Mouse (Mus musculus) heart, embryonic 11.5 days (tissue): Measurements from ENCODE around the gene Aar2. TPM values are rescaled to one million over a fixed set of nuclear protein-coding genes. Genes with fewer than 3 reads are reported as not detected.

ENCODE experiments used
- ATAC-seq: fragments of 200-750 bp; cut with Nextera tagmentation; replicated peaks from 2 replicates; pipeline ENCODE4 v1.8.0; 2017; ENCODE audit warnings: moderate library complexity; ENCODE audit not compliant: insufficient number of reproducible peaks, low FRiP score, low TSS enrichment
- H3K27ac ChIP-seq: fragments of 300-500 bp; sonication (generic); 2 replicates; pipeline ENCODE4 v1.5.1; 2014; ENCODE audit warnings: mild to moderate bottlenecking, low read depth, low read length
- H3K27me3 ChIP-seq: fragments of 300-500 bp; sonication (generic); 2 replicates; pipeline ENCODE4 v1.6.1; 2014; ENCODE audit warnings: mild to moderate bottlenecking, low read length, mixed read lengths; ENCODE audit not compliant: control insufficient read depth, insufficient read depth
- H3K36me3 ChIP-seq: fragments of 300-500 bp; sonication (generic); 2 replicates; pipeline ENCODE4 v1.6.1; 2014; ENCODE audit warnings: mild to moderate bottlenecking, low read length, moderate library complexity, mixed read lengths; ENCODE audit not compliant: control insufficient read depth, insufficient read depth
- H3K4me1 ChIP-seq: fragments of 300-500 bp; sonication (generic); 2 replicates; pipeline ENCODE4 v1.6.1; 2014; ENCODE audit warnings: low read length; ENCODE audit not compliant: control insufficient read depth, insufficient read depth
- H3K4me2 ChIP-seq: fragments of 300-500 bp; sonication (generic); 2 replicates; pipeline ENCODE4 v1.6.1; 2014; ENCODE audit warnings: mild to moderate bottlenecking, moderate library complexity
- H3K4me3 ChIP-seq: fragments of 300-500 bp; sonication (generic); 2 replicates; pipeline ENCODE4 v1.5.1; 2014; ENCODE audit warnings: low read depth, low read length
- H3K9ac ChIP-seq: fragments of 300-500 bp; sonication (generic); 2 replicates; pipeline ENCODE4 v1.6.1; 2014; ENCODE audit warnings: mild to moderate bottlenecking, low read depth, low read length, moderate library complexity
- H3K9me3 ChIP-seq: fragments of 300-500 bp; sonication (generic); replicated peaks from 2 replicates; pipeline ENCODE4 v1.6.1; 2016; ENCODE audit warnings: low read length; ENCODE audit not compliant: control insufficient read depth
- WGBS: fragments of 180-500 bp; shearing (Covaris S2); extraction: QIAGEN DNeasy Blood & Tissue Kit; methylation state at CpG from one replicate; pipeline ENCODE4 v1.1.7; 2014; ENCODE audit not compliant: insufficient replicate concordance; 5-methylcytosine and 5-hydroxymethylcytosine counted together
- polyA plus RNA-seq: library from polyadenylated mRNA; unstranded; fragments of >200 nt; fragmentation: Nextera tagmentation; extraction: Ambion mirVana; gene quantifications from 2 replicates; pipeline ENCODE4 v1.2.1, GENCODE M21; 2014

Aar2 gene
- polyA plus RNA-seq, 1 experiment from 2014 or later = 26.5 TPM

GRCm38 (mm10) chr2:156542410-156542809 lies 5.0 kb upstream of the Aar2 start:
- no peak overlapping the region for H3K27ac ChIP-seq

GRCm38 (mm10) chr2:156543804-156544203 lies 3.6 kb upstream of the Aar2 start:
- Histone ChIP-seq H3K4me2 (no peak overlapping the region), H3K4me3 (no peak overlapping the region), H3K9ac (no peak overlapping the region), H3K4me1 (peaks cover 3% of the 10 kb centered on the region; the same call in 1 of the 2 replicates), H3K27ac (no peak overlapping the region), H3K27me3 (no peaks in the 10 kb centered on the region; the same call in 1 of the 2 replicates), H3K9me3 (no peaks in the 10 kb centered on the region), H3K36me3 (0 out of 2 replicates have a peak, but pooled peaks cover 2% of the 10 kb centered on the region)
- WGBS = 71% methylated on average over 3 of the region's 3 CpGs
- no peak for ATAC-seq

More at GRCm38 (mm10) chr2:156542410-156542809, 5.0 kb upstream of the Aar2 start:
- H3K36me3 ChIP-seq = 0 out of 2 replicates have a peak, but pooled peaks cover 2% of the 10 kb centered on the region
- no peaks in the 10 kb centered on the region; the same call in 1 of the 2 replicates for H3K27me3 ChIP-seq
- no peak overlapping the region for H3K4me2 ChIP-seq
- no peaks in the 10 kb centered on the region for H3K9me3 ChIP-seq
- H3K4me1 ChIP-seq = no peaks in the 10 kb centered on the region
- H3K4me3 ChIP-seq = no peak overlapping the region
- 76% methylated on average over 8 of the region's 8 CpGs for WGBS
- H3K9ac ChIP-seq = no peak overlapping the region
- no peak for ATAC-seq

DNA sequence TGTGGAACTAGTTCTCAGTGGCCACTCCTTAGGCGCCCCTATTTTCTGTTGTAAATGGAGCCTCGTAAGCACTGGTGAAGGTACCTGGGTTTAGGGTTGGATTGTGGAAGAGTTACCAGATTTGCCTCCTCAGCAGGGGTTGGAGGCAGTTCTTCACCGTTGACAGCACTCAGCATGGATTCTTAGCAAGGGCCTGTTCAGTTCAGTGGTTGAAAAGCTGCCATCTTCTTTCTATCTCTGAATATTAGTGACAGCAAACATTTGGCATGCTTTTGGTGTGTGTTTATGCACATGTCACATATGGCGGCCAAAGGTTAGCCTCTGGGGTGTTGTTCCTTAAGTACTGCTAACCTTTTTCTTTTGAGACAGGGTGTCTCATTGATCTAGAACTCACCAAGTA lies 5.0 kb downstream of the Aar2 start:
- no peaks in the 10 kb centered on the region for H3K9me3 ChIP-seq
- peaks cover 11% of the 10 kb centered on the region for H3K36me3 ChIP-seq
- H3K4me3 ChIP-seq = no peak overlapping the region
- H3K27ac ChIP-seq = no peak overlapping the region
- no peak overlapping the region for H3K4me2 ChIP-seq
- 91% methylated on average over 4 of the region's 4 CpGs for WGBS
- peaks cover 3% of the 10 kb centered on the region; the same call in 1 of the 2 replicates for H3K4me1 ChIP-seq
- no peak for ATAC-seq
- H3K9ac ChIP-seq = no peak overlapping the region
- H3K27me3 ChIP-seq = no peaks in the 10 kb centered on the region

- Histone ChIP-seq H3K9me3 (no peaks in the 10 kb centered on the region), H3K27me3 (no peaks in the 10 kb centered on the region), H3K4me1 (peaks cover 4% of the 10 kb centered on the region; the same call in 1 of the 2 replicates), H3K4me3 (no peak overlapping the region), H3K4me2 (no peak overlapping the region), H3K27ac (no peak overlapping the region), H3K9ac (no peak overlapping the region), H3K36me3 (peaks cover 4% of the 10 kb centered on the region)
- WGBS = 14% methylated on average over 2 of the region's 2 CpGs
- ATAC-seq = no peak
Observed at GRCm38 (mm10) chr2:156561808-156562207, 14.4 kb downstream of the Aar2 start.

DNA sequence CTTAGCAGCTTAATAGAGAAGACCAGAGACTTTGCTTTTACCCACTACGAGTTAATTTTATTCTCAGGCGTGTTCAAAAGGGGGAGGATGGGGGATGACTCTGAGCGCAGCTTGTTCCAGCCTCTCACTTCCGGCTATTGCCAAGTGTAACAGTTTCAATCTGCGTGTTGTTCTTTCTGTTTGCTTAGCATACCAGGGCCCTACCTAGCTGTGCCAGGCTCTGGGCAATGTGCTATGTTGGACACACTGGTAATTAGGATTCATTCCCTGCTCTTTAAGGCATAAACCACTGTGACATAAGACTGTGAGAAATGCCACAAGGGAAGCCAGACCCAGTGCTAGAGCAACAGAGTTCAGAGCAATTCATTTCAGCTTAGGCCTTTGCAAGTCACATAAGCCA lies 16.2 kb downstream of the Aar2 start:
- Histone ChIP-seq H3K9me3 (no peaks in the 10 kb centered on the region), H3K36me3 (peaks cover 14% of the 10 kb centered on the region), H3K4me3 (no peak overlapping the region), H3K4me2 (no peak overlapping the region), H3K27me3 (no peaks in the 10 kb centered on the region), H3K27ac (no peak overlapping the region), H3K4me1 (peaks cover 4% of the 10 kb centered on the region; the same call in 1 of the 2 replicates), H3K9ac (no peak overlapping the region)
- WGBS = 83% methylated on average over 5 of the region's 5 CpGs
- ATAC-seq = no peak

DNA sequence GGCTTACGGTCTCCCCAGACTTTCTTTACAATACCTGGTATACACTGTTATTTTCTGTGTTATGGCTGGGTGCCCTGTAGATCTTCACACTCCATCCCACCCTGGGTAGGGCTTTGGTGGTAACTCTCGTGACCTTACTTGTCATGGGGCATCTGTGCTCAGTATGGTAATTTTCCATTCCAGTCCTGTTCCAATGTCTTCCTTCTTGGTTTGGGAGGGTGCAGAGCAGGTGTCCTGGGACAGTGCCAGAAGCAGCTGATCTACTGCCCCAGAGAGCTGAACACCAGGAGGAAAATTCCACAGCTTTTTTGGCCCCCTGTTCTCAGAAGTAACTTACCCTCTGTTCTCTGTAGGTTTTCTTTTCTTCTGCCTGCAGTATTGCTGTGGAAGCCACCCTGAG lies 19.1 kb downstream of the Aar2 start:
- Histone ChIP-seq H3K9me3 (no peaks in the 10 kb centered on the region), H3K9ac (no peak overlapping the region), H3K4me1 (peaks cover 4% of the 10 kb centered on the region; the same call in 1 of the 2 replicates), H3K27me3 (no peaks in the 10 kb centered on the region), H3K4me2 (no peak overlapping the region), H3K4me3 (no peak overlapping the region), H3K36me3 (peaks cover 14% of the 10 kb centered on the region), H3K27ac (no peak overlapping the region)
- no peak for ATAC-seq
- WGBS = 87% methylated on average over 2 of the region's 2 CpGs

- WGBS = 87% methylated on average over 7 of the region's 7 CpGs
- Histone ChIP-seq H3K4me2 (no peak overlapping the region), H3K36me3 (peaks cover 14% of the 10 kb centered on the region), H3K4me3 (no peak overlapping the region), H3K27ac (no peak overlapping the region), H3K4me1 (no peaks in the 10 kb centered on the region), H3K9ac (no peak overlapping the region), H3K9me3 (no peaks in the 10 kb centered on the region), H3K27me3 (no peaks in the 10 kb centered on the region)
- no peak for ATAC-seq
Observed at GRCm38 (mm10) chr2:156568647-156569046, 21.3 kb downstream of the Aar2 start.

- Histone ChIP-seq H3K9ac (no peak overlapping the region), H3K27me3 (no peaks in the 10 kb centered on the region), H3K9me3 (no peaks in the 10 kb centered on the region), H3K4me2 (no peak overlapping the region), H3K36me3 (peaks cover 14% of the 10 kb centered on the region), H3K4me1 (no peaks in the 10 kb centered on the region), H3K27ac (no peak overlapping the region), H3K4me3 (no peak overlapping the region)
- 82% methylated on average over 3 of the region's 3 CpGs for WGBS
- ATAC-seq = no peak
Observed at GRCm38 (mm10) chr2:156569261-156569660, 21.9 kb downstream of the Aar2 start.

GRCm38 (mm10) chr2:156571521-156571920 lies 24.1 kb downstream of the Aar2 start:
- no peak overlapping the region for H3K9ac ChIP-seq
- no peak overlapping the region for H3K27ac ChIP-seq
- no peak for ATAC-seq
- H3K4me2 ChIP-seq = no peak overlapping the region
- WGBS = 73% methylated on average over 6 of the region's 6 CpGs
- peaks cover 1% of the 10 kb centered on the region; the same call in 1 of the 2 replicates for H3K27me3 ChIP-seq
- no peak overlapping the region for H3K4me3 ChIP-seq
- H3K9me3 ChIP-seq = no peaks in the 10 kb centered on the region
- peaks cover 14% of the 10 kb centered on the region for H3K36me3 ChIP-seq
- H3K4me1 ChIP-seq = no peaks in the 10 kb centered on the region
